Mouse (Mus musculus): ENCODE measurements around the gene Trarg1.

The Trarg1 gene

DNA sequence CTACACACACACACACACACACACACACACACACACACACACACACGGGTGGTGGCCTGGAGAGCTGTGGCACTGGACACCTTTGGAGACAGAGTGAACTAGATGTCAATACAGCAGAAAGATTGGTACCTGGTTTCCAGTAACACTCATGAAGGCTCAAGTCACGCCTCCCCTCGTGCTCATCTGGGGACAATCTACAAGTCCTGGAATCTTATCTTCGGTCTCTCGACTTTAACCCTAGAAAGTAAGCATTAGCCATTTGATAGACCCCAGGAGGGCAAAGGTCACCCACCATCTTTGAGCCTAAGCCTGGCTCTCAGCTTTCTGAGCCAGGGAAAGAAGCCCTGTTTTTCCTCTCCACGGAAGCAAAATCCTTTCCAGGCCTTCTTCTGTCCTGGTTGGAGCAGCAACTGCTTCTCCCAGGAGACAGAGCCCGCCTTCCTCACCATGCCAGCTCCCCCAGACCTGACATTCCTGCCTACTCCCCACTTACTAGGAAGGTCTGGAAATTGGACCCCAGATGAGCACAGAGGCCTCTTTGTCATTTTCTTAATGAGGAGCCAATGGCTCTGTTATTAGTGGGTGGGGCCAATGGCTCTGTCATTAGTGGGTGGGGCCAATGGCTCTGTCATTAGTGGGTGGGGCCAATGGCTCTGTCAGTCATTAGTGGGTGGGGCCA lies 17.7 kb upstream of the Trarg1 start:
- ChIA-PET CTCF (interaction anchor here in 3 of 4 experiments (0.6 to 1.4 kb wide), 3 partner anchors 16 to 243 kb away, joined by 3 to 4 read pairs (median 3); no protein-coding TSS in a partner anchor), POLR2A (no interaction called here)

DNA sequence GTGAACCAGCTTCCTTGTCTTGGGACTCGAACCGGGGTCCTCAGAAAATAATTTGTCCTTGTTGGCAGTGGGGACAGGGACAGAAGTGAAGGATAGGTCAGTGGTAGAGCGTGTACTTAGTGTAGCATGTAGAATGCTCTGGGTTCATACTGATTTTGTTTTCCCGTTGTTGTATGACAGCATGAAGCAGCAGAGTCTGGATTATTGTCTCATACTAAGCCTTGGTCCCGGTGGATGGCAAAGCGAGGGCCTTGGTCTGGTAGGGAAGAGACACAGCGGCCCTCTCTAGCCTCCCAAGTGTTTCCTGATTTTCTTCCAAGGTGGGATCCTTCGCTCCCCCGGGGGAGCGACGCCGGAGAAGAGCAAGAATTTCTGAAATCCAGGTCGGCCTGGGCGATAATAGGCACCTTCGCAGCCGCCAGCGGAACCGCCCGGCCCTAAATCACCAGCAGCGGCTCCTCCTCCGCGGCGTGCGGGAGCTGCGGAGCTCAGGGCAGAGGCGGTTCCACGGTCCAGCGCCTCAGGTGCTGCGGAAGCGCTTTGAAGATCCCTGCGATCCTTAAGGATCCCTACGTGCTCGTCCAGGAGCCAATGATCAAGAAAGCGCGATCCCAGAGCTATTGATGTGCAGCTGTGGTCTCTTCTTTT lies 13.5 kb upstream of the Trarg1 start:
- POLR2A ChIA-PET, result interaction anchor here in 3 of 4 experiments (0.5 to 1.2 kb wide), 6 partner anchors 97 to 847 kb away, joined by 3 to 4 read pairs (median 3); partner anchors contain the start of gene Gosr1 (in 1 of the 3)
- CTCF ChIA-PET, result interaction anchor here (0.6 to 1.3 kb wide), 7 partner anchors 20 to 585 kb away, joined by 3 to 12 read pairs (median 4); no protein-coding TSS in a partner anchor

DNA sequence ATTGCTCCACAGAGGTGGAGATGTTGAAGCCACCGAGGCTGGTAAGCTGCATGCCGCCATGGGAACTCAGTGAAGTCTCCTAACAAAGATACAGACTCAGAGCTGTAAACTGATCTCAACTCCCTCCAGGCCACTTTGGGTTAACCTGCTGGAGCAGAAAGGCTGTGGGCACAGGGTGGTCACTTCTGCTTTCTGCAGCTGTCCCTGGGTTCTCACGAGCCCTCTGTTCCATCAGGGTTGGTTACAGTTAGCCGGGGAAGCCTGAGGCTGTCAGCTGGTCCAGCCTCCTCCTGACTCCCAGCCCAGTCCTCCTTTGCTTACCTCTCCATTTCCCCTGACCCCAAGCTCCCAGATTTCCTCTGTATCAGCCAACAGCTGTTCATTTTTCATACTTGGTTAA lies 11.8 kb upstream of the Trarg1 start:
- CTCF ChIA-PET, result interaction anchor here in 1 of 4 experiments (1.0 to 1.3 kb wide), 2 partner anchors 96 to 161 kb away, joined by 3 read pairs; partner anchors contain the start of gene Gosr1
- POLR2A ChIA-PET, result interaction anchor here in 1 of 4 experiments (1.0 kb wide), 1 partner anchor 22 kb away, joined by 3 read pairs; no protein-coding TSS in a partner anchor

DNA sequence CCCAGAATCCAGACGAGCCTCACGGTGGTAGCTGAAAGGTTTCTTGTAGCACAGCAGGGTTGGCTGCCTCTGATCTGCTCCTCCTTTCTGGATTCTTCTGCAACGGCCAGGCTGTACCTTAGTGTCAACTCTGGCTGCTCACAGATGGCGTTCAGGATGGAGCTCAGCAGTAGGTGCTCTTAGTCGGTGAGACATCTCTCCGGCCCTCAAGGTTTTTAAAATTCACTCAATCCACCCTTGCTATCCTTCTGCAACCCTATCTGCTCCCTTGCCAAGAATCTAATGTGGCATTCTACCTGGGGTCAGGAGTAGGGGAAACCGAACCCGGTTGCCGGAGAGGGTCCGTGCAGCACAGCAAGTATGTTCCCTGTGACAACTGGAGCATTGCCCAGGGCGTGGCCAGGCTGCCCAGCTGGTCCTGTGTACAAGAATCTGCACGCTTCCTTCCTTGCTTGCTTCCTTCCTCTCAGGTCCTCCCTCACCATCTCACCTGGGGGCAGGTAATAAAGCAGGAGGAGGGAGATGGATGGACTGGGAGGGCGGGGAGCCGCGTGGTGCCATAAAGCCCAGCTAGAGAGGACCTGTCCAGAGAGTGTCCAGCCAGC lies 7.6 kb upstream of the Trarg1 start, which contains the start of gene Bhlha9:
Gene Bhlha9 (plus strand): TSS at position 600 of the 605 bp plus-strand sequence.
- ChIA-PET POLR2A (interaction anchor here in 1 of 4 experiments (0.7 kb wide), 1 partner anchor 487 kb away, joined by 3 read pairs; no protein-coding TSS in a partner anchor), CTCF (no interaction called here)

DNA sequence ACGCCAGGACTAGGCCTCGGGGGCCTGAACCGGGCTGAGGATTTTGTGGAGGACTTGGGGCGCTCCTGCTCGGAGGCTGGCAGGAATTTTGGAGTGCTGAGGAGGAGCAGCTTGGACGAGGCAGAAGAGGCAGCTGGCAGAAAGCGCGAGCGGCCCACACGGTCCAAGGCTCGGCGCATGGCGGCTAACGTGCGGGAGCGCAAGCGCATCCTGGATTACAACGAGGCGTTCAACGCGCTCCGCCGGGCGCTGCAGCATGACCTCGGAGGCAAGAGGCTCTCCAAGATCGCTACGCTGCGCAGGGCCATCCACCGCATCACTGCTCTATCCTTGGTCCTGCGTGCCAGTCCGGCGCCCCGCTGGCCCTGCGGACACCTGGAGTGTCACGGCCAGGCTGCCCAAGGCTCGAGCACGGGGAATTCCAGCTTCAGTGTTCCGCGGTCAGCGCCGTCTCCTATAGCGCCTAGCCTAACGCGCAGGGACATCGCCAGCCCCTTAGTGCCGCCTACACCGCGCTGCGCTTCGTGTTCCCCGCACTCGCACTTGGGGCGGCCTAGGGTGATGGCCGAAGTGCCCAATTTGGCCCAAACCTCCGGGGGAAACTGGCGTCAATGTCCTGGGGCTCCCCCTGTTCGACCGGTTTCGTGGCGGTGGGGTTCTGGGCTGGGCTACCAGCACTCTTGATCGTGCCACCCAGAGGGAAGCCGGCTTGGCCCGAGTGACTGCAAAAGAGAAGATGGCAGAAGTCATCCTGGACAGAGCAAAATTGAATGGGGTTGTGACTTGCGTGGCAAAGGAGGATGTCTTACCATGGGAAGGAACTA lies 6.8 kb upstream of the Trarg1 start:
- CTCF ChIA-PET, result no interaction called here
- POLR2A ChIA-PET, result no interaction called here

DNA sequence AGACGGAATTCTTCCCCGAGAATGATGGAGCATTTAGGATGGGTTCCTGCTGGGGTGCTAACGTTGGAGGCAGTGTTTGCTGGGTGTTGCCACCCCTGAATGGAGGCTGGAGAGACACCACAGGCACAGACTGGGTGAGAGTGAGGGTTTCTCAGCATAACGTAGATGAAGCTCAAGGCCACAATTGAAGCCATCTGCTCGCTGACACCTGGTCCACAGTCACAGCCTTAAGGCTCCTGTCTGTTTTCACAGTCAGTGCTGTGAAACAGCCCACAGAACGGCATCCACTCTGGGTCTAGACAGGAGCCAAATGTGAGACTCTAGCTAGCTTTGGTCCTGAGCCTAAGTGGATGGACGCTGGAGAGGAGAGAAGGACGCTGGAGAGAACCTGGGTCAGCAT lies 5.4 kb upstream of the Trarg1 start:
- ChIA-PET CTCF (interaction anchor here in 2 of 4 experiments (0.7 to 0.9 kb wide), 2 partner anchors 89 to 832 kb away, joined by 3 read pairs; partner anchors contain the start of gene Gosr1 (in 1 of the 2)), POLR2A (no interaction called here)

DNA sequence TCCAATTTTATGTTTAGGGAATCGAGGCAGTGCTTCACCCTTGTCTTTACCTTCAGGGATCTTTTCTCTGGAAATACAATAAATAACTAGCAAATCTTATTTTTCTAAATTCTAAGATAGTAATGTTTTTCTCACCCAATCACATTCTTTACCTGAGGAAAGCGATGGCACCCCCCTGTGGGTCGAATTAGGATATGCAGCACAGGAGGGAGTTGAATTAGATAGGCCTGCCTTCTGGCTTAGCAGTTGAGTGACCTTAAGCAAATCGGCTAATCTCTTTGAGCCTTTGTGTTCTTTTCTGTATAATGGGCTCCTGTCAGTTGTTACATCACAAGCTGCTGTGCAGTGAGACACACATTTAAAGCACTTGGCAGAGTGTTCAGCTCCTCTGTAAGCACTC lies 4.9 kb upstream of the Trarg1 start:
- ChIA-PET CTCF (interaction anchor here in 2 of 4 experiments (0.6 to 0.9 kb wide), 3 partner anchors 13 to 832 kb away, joined by 3 read pairs; partner anchors contain the start of gene Gosr1 (in 1 of the 2)), POLR2A (no interaction called here)

DNA sequence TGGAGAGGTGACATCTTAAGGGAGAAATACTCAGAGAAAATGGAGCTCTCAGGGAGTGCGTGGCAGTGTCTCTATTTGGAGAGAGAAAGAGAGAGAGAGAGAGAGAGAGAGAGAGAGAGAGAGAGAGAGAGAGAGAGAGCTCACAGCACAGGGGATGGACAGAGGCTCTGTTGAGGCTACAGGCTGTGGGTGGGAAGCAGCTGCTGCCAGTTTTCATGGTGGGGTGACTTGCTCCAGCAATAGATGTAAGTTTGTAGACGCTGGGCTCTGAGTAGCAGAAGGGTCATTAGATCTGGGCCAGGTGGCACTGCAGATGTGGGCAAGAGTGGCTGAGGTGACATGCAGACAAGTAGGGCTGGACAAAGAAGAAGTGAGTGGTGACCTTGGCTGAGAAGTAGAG lies 6.0 kb downstream of the Trarg1 start:
- ChIA-PET CTCF (interaction anchor here in 2 of 4 experiments (0.6 kb wide), 2 partner anchors 209 to 718 kb away, joined by 3 read pairs; no protein-coding TSS in a partner anchor), POLR2A (interaction anchor here in 1 of 4 experiments (0.7 kb wide), 1 partner anchor 15 kb away, joined by 5 read pairs; no protein-coding TSS in a partner anchor)

DNA sequence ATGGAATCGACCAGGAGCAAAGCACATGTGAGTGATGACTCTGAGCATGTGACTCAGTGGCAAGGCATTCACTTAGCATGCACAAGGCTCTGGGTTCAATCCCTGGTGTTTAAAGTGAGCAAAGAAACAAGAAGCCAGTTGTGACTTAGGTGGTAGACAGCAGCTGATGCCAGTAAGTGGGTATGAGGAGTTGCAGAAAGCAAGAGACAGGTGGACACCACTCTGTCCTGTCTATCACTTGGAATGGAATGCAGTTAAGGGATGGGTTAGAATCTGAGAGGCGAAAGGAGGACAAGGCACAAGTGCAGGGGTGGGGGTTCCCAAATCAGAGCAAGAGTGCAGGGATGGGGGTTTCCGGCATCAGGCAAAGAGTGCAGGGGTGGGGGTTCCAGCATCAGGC lies 12.5 kb downstream of the Trarg1 start:
- ChIA-PET CTCF (interaction anchor here in 1 of 4 experiments (0.5 kb wide), 1 partner anchor 42 kb away, joined by 3 read pairs; no protein-coding TSS in a partner anchor), POLR2A (interaction anchor here in 1 of 4 experiments (1.1 kb wide), 1 partner anchor 155 kb away, joined by 3 read pairs; no protein-coding TSS in a partner anchor)

DNA sequence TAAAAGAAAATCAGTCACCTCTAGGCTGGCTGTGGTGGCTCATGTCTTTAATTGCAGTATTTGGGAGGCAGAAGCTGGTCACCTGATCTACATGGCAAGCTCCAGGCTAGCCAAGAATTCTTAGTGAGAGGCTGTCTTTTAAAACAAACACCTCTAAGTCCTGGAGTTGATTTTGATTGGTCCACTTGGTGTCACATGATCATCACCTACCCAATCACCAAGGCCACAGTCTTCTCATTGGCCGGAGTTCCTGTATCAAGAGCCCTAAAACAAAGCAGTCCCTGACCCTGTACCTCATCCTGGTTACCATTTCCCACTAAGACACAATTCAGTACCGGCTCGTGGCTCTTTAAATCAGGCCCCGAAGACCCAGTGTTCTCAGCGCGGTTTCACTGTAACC lies 16.2 kb downstream of the Trarg1 start:
- ChIA-PET CTCF (interaction anchor here in 1 of 4 experiments (0.7 kb wide), 1 partner anchor 44 kb away, joined by 3 read pairs; no protein-coding TSS in a partner anchor), POLR2A (interaction anchor here in 3 of 4 experiments (0.6 to 1.4 kb wide), 7 partner anchors 9 to 196 kb away, joined by 3 to 6 read pairs (median 3); partner anchors contain the start of gene Gosr1 (in 1 of the 3))

DNA sequence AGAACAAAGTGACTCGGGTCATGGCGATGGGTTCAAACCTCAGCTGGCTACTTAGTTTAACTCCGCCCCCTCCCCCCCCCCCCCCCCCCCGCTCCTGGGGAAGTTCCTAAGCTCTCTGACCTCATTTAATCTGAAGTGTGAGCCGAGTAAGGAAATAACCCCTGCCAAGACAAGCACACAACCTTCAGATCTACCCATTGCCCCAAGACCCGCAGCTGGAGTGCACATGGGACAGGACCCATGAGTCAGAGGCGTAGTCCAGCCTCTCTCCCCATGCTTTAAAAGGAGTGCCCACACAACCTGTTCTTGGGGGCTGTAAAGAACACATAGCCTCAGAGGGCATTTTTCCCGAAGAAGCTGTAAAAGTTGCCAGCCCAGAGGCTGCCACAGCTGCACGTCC lies 20.0 kb downstream of the Trarg1 start:
- ChIA-PET CTCF (interaction anchor here in 3 of 4 experiments (0.6 to 1.4 kb wide), 5 partner anchors 54 to 1774 kb away, joined by 3 to 10 read pairs (median 3); no protein-coding TSS in a partner anchor), POLR2A (interaction anchor here in 2 of 4 experiments (0.9 to 1.1 kb wide), 2 partner anchors 30 to 65 kb away, joined by 3 to 4 read pairs; no protein-coding TSS in a partner anchor)

DNA sequence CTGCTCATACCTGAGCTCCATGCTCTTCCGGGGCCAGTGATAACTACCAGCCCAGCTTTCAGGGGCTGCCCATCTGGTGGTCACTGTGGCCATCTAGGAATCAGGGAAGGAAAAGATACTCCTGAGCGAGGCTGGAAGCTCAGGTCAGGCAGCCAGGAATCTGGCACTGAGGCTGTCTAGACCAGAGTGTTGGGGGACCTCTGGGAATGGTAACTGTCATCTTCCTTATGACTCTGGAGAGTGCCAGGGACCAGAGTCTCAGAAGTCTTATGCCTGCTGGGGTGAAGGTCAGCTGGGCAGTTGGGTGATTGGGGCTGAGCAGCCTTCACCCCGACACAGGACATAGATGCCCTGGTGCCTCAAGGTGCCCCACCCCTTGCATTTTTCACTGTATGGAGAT lies 28.0 kb downstream of the Trarg1 start:
- POLR2A ChIA-PET, result interaction anchor here in 1 of 4 experiments (0.6 kb wide), 1 partner anchor 13 kb away, joined by 3 read pairs; no protein-coding TSS in a partner anchor
- CTCF ChIA-PET, result interaction anchor here in 1 of 4 experiments (0.8 kb wide), 1 partner anchor 31 kb away, joined by 3 read pairs; no protein-coding TSS in a partner anchor

DNA sequence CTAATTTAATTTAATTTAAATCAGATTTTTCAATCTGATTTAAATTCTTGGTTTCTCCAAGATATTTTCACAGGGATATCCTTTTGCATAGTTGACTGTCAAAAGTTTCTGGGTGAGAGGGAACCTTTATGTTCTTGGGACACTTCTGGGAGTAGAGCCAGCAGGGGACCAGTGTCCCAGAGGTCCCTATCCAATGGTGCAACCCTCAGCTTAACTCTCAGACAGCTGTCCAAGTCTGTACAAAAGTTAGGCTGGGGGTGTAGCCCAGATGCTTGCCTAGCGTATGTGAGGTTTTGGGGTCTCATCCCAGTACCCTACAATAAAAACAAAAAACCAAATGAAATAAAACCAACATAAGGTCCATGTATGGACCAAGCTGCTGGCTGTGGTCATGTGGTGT lies 28.5 kb downstream of the Trarg1 start:
- CTCF ChIA-PET, result interaction anchor here in 1 of 4 experiments (0.8 kb wide), 1 partner anchor 31 kb away, joined by 3 read pairs; no protein-coding TSS in a partner anchor
- POLR2A ChIA-PET, result interaction anchor here in 1 of 4 experiments (0.6 to 0.7 kb wide), 2 partner anchors 17 to 143 kb away, joined by 3 read pairs; no protein-coding TSS in a partner anchor

DNA sequence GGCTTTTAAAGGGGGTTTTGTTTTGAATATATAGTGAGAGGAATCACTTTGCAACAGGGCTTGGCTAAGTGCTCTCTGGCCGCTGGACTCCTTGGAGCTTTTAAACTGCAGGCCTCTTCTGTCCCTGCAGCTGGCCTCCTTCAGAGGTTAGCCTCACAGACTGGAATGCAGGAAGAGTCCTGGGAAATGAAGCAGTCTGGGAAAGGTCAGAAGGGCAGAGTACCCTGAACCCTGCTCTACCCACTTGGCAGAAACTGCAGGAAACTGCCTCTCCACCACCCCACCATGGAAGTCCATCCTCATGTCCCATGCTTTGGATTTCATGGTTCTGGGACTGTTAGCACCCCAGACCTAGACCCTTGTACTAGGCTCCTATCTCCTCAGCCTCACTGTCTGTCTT lies 29.3 kb downstream of the Trarg1 start:
- CTCF ChIA-PET, result no interaction called here
- POLR2A ChIA-PET, result interaction anchor here in 1 of 4 experiments (0.7 kb wide), 1 partner anchor 16 kb away, joined by 3 read pairs; no protein-coding TSS in a partner anchor

DNA sequence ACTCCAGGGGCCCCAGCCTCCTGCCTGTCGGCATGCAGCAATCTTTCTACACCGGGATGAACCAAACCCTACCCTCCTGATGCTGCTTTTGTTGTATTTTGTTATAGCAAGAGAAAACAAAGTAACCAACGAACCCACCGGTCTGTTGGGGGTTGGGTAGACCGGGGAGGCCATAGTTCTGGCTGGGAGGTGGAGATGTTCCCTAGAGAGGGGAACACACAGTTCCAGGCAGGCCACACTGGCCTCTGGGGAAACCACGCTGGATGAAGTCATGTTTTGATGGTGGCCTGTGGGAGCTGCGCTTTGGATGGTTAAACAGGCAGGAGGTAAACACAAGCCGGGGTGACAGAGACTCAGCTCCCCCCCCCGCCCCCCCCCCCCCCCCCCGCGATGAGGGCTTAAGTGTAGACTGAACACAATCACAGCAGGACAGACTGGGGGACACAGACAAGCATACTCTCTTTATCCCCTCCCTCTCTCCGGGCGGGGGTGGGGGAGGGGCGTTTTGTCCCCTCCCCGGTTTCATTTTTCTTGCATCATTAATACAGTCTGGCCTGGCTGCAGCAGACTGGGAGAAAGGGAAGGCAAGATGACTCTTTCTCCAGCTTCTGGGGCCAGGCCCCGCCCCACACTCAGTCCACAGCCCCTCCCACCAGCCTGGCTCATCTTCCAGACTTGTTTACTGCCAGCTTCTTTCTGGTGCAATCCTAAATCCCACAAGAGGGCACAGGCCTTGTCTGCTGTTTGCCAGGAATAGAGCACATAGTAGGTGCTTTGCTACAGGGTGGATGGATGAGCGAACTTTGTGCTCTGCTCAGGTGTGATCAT lies 30.2 kb downstream of the Trarg1 start:
- ChIA-PET POLR2A (interaction anchor here in 3 of 4 experiments (0.8 to 1.0 kb wide), 3 partner anchors 9 to 96 kb away, joined by 3 to 5 read pairs (median 3); no protein-coding TSS in a partner anchor), CTCF (interaction anchor here in 1 of 4 experiments (0.6 to 1.2 kb wide), 3 partner anchors 80 to 184 kb away, joined by 3 to 5 read pairs (median 3); no protein-coding TSS in a partner anchor)

DNA sequence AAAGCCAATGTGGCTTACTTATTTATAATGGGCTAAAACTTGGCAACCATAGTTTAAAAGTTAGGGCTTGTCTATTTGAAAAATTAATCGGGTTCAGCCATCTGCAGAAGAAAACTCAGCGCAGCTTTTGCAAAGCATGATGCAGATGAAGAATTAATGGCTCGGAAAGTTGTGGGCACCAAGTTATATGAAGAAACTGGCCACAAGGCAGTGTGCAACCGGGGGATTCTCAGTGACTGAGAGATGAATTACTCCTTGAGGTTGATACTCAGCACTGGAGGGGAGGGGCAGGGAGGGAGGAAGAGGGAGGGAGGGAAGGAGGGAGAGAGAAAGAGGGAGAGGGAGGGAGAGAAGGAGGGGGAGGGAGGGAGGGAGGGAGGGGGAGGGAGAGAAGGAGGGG lies 37.4 kb downstream of the Trarg1 start:
- ChIA-PET POLR2A (interaction anchor here in 1 of 4 experiments (1.3 kb wide), 1 partner anchor 12 kb away, joined by 3 read pairs; no protein-coding TSS in a partner anchor), CTCF (interaction anchor here in 2 of 4 experiments (0.5 to 1.0 kb wide), 3 partner anchors 22 to 210 kb away, joined by 3 to 4 read pairs (median 3); partner anchors contain the start of gene Gosr1 (in 1 of the 2))

Measured in embryonic stem cell, embryonic (primary cell).